Mouse (Mus musculus) lung, adult 2 months (tissue): Measurements from ENCODE around the gene Rbmx.

Source experiments
- CTCF ChIP-seq: fragments of 200-500 bp; IDR thresholded peaks from 2 replicates; pipeline ENCODE4 v1.5.1; 2011; ENCODE audit warnings: mild to moderate bottlenecking, low read length, control low read depth; ENCODE audit not compliant: insufficient read depth
- POLR2A ChIP-seq: fragments of 200-500 bp; IDR thresholded peaks from 2 replicates; pipeline ENCODE4 v1.6.1; 2011; ENCODE audit warnings: low read depth, mild to moderate bottlenecking, control low read depth, low read length, borderline replicate concordance; ENCODE audit errors: extremely low read depth

GRCm38 (mm10) chrX:57373543-57373942 lies 19.3 kb downstream of the Rbmx start:
- TF ChIP-seq CTCF (no peak), POLR2A (no peak)
